Mouse (Mus musculus) spleen, postnatal 4 days (tissue): Measurements from ENCODE around the gene Foxn1.
A peak's percentile ranks its signal among the peaks of the same experiment; 100 is the strongest.

Source experiments
- DNase-seq, 2 experiments: peaks; one replicate each; pipeline ENCODE4 v3.0.0; 2022; ENCODE audit warnings: low spot score in 2 of 2

The Foxn1 gene

GRCm38 (mm10) chr11:78386508-78387043 lies at the start of gene Foxn1:
TSS of gene Foxn1 (minus strand) at chr11:78386558.
- no peak for DNase-seq

- DNase-seq, result peak; percentile 43 to 84
Observed at GRCm38 (mm10) chr11:78435776-78436349, 49.5 kb upstream of the Foxn1 start.

- no peak for DNase-seq
Observed at GRCm38 (mm10) chr11:78434052-78434451, 47.7 kb upstream of the Foxn1 start.

- DNase-seq, result no peak
Observed at GRCm38 (mm10) chr11:78431176-78431575, 44.8 kb upstream of the Foxn1 start.

- no peak for DNase-seq
Observed at GRCm38 (mm10) chr11:78430195-78430878, 44.0 kb upstream of the Foxn1 start.

- no peak for DNase-seq
Observed at GRCm38 (mm10) chr11:78428309-78428708, 42.0 kb upstream of the Foxn1 start.

- DNase-seq, result no peak
Observed at GRCm38 (mm10) chr11:78427655-78428054, 41.3 kb upstream of the Foxn1 start.

- no peak for DNase-seq
Observed at GRCm38 (mm10) chr11:78425572-78425971, 39.2 kb upstream of the Foxn1 start.

GRCm38 (mm10) chr11:78424352-78424751 lies 38.0 kb upstream of the Foxn1 start:
- DNase-seq, result no peak

GRCm38 (mm10) chr11:78422055-78422819 lies 35.9 kb upstream of the Foxn1 start, which contains the start of gene Slc13a2:
TSS of gene Slc13a2 (minus strand) at chr11:78422217.
- DNase-seq, result no peak

- no peak for DNase-seq
Observed at GRCm38 (mm10) chr11:78421201-78422009, 35.0 kb upstream of the Foxn1 start.

GRCm38 (mm10) chr11:78420263-78420889 lies 34.0 kb upstream of the Foxn1 start:
- no peak for DNase-seq

GRCm38 (mm10) chr11:78416854-78417253 lies 30.5 kb upstream of the Foxn1 start:
- DNase-seq, result no peak

- DNase-seq, result no peak
Observed at GRCm38 (mm10) chr11:78412861-78413260, 26.5 kb upstream of the Foxn1 start.

GRCm38 (mm10) chr11:78412324-78412850 lies 26.0 kb upstream of the Foxn1 start:
- DNase-seq, result no peak

GRCm38 (mm10) chr11:78411606-78412323 lies 25.4 kb upstream of the Foxn1 start:
- DNase-seq, result no peak

GRCm38 (mm10) chr11:78408256-78409240 lies 22.2 kb upstream of the Foxn1 start:
- no peak for DNase-seq

GRCm38 (mm10) chr11:78402062-78402461 lies 15.7 kb upstream of the Foxn1 start:
- no peak for DNase-seq

- no peak for DNase-seq
Observed at GRCm38 (mm10) chr11:78401469-78401868, 15.1 kb upstream of the Foxn1 start.
